Mouse (Mus musculus) frontal cortex, adult 2 months (tissue): Measurements from ENCODE around the gene Olfr288. TPM values are rescaled to one million over a fixed set of nuclear protein-coding genes. Genes with fewer than 3 reads are reported as not detected.

ENCODE experiments used
- DNase-seq, 2 experiments: peaks; one replicate each; pipeline ENCODE4 v3.0.0; 2022; ENCODE audit warnings: low spot score in 1 of 2; ENCODE audit errors: extremely low spot score in 1 of 2
- polyA plus RNA-seq: library from polyadenylated mRNA; depleted of rRNA; stranded (reverse); fragments of >200 nt; gene quantifications from 2 replicates; pipeline ENCODE4 v1.2.3, GENCODE M21; 2012

Olfr288 gene
- polyA plus RNA-seq, 1 experiment, result 0.32 TPM

GRCm38 (mm10) chr15:98167645-98168621 lies 27.4 kb downstream of the Olfr288 start:
- peak; percentile 85 to 94 for DNase-seq

- no peak for DNase-seq
Measured at GRCm38 (mm10) chr15:98166963-98167644, 28.2 kb downstream of the Olfr288 start, which contains the start of gene Ccdc184. TSS of gene Ccdc184 (plus strand) at chr15:98167158.

- DNase-seq, result no peak
Measured at GRCm38 (mm10) chr15:98165525-98165924, 29.8 kb downstream of the Olfr288 start, which contains the start of gene Asb8. TSS of gene Asb8 (minus strand) at chr15:98165625.

DNA sequence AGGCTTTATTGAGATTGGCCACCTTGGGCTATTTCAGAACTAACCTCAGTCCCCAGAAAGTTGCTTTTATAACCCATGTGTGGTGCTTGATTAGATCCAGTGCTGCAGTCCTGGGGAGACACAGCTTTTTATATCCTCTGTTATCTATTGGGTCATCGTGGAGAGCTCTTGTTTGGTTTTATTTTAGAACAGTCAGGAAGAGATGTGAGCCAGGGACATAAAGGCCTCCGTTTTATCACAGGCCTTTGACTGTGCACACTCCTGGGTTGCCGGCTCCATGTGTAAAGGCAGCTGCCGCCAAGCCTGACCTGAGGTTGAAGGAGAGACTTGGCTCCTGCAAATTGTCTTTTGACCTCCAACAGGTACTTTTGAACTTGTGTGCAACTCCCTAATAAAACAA lies 32.8 kb downstream of the Olfr288 start:
- DNase-seq, result no peak

GRCm38 (mm10) chr15:98161026-98161805 lies 34.1 kb downstream of the Olfr288 start:
- DNase-seq, result no peak

GRCm38 (mm10) chr15:98157253-98157652 lies 38.1 kb downstream of the Olfr288 start:
- DNase-seq, result no peak

DNA sequence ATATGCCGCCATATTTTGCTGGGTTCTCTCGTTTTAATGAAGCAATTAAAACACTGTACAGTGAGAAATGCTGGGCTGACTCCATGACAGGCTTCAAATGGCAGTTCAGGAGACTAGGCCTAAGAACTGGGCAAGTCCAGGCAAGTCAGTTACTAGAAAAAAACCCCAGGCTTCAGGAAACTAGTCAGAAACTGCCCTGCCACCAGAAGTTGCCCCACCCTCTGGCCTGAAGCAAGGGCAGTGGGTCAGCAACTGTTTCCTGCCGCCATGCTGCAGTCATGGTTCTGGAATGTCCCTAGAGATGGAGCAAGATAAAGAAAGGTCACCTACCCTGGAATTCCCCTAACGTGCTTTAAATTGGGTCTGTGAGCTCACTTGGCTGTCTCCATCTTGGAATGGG lies 39.4 kb downstream of the Olfr288 start:
- no peak for DNase-seq

GRCm38 (mm10) chr15:98155272-98155671 lies 40.1 kb downstream of the Olfr288 start:
- no peak for DNase-seq

DNA sequence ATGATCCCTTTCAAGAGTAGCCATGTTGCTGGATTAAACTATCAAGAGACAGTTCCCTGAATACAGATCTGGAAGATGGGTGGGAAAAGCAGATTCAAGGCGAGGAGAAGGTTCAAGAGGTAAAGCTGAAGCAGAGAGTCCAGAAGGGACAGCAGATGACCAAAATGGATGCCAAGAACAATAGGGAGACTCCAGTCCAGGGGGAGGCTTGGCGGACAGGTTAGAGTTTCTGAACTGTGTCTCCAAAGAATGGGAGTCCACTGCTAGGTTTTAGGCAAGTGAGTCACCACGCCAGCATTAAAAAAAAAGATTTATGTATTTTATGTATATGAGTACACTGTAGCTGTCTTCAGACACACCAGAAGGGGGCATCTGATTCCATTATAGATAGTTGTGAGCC lies 40.7 kb downstream of the Olfr288 start:
- no peak for DNase-seq

- DNase-seq, result no peak
Measured at GRCm38 (mm10) chr15:98154146-98154545, 41.2 kb downstream of the Olfr288 start.

DNA sequence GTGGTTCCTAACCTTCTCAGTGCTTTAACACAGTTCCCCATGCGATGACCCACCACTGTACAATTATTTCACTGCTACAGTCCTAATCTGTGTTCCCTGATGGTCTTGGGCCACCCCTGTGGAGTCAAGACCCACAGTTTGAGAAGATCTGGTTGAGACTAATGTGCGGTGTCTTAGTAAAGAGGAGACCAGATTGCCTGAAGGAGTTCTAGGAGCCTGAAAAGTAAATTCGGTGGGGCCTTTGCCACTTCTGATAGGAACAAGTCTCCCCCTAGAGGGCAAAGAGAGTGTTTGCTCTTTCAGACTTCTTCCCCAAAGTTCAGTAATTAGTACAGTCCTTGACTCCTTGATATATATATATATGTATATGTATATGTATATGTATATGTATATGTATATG lies 41.7 kb downstream of the Olfr288 start:
- DNase-seq, result peak in 1 of 2 experiments; percentile 61

DNA sequence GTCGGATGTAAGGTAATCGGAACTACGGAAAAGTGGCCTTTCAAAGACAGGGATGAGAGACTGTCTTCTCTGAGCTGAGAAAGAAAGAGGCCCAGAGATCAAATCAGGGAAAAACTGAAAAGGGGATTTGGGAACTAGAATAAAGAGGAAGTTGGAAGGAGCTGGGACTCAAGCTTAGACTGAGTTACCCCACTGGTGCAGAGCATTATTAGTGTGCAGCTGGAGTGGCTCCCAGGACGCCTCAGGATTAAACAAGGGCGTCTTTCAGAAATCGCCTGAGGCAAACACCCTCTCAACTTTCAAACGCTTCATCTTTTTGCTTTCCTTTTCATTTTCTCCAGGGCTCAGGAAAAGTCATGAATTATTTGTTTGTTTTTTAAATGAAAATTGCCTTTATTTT lies 42.4 kb downstream of the Olfr288 start:
- no peak for DNase-seq

DNA sequence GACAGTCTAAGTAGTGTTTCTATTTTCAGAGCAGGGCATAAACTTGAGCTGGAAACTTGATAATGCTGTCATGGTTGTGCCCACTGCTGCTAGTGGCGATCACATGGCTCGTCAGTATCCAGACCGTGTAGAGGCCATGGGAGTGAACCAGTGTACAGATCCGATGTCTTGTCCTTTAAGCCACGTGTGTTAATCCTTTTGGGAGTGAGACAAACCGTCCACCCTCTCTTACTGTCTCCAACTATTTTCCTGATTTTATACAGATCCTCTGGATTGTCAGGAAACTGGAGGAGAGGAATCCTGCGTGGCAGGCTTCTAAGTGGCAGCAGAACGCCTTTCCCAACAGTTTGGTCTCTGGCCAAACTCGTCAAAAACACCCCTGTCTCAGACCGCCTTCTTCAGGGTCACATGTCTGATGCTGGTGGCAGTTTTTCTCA lies 46.2 kb downstream of the Olfr288 start:
- DNase-seq, result no peak

- DNase-seq, result no peak
Measured at GRCm38 (mm10) chr15:98148356-98148755, 47.0 kb downstream of the Olfr288 start.

DNA sequence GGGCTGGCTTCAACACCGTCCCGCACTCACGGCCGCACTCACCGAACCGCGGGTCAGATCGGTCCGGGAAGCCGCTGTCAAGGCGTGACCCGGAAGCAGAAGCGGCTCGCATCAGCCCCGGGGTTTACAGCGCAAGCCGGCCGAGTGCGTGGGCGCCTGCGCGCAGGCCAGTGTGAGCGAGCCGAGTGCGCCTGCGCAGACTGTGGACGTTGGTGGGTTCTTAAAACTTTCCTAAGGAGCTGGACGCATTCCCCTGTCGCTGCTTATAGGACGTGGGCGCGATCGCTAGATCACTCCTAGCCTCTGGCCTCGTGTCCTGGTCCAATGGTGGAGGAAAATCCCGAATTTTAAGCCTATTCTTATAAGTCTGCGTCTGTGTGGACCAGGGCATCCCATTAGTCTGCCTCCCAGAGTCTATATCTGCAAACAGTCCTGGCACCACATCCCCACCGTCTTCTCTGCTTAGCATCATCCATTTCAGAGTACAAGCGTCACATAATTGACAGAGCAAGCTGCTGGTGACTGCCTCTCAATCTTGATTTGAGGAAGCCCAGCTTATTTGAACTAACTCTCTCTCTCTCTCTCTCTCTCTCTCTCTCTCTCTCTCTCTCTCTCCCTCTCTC lies 49.7 kb downstream of the Olfr288 start:
- DNase-seq, result peak; percentile 89 to 96

DNA sequence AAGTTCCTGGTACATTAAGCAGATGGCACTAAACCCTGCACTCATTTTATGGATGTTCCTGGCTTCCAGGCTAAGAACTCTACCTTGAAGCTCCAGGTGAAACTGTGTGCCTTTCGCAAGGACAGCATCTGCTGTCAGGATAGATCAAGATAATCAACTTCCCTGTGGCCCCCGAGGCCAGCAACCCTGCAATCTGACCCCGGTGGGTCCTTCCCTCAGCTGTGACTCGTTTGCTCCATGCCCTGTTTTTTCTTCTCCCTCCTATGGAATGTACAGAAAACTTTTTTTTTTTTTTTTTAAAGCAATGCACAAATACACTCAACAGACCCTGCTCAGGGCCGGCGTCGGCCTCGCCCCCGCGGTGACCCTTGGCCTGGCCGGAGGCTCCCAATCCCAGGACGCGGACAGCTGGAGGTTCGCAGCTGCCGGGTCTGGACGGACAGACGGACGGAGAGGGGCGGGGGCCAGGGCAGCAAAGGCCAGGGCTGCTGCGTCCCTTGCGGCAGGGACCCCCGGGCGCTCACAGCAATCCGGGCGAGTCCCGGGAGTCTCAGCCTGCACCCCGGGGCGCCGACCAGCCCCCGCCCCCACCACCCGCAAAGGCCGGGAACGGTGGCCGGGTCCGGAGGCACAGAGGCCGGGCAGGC lies 50.4 kb downstream of the Olfr288 start:
- no peak for DNase-seq

- no peak for DNase-seq
Measured at GRCm38 (mm10) chr15:98142515-98142914, 52.8 kb downstream of the Olfr288 start.

DNA sequence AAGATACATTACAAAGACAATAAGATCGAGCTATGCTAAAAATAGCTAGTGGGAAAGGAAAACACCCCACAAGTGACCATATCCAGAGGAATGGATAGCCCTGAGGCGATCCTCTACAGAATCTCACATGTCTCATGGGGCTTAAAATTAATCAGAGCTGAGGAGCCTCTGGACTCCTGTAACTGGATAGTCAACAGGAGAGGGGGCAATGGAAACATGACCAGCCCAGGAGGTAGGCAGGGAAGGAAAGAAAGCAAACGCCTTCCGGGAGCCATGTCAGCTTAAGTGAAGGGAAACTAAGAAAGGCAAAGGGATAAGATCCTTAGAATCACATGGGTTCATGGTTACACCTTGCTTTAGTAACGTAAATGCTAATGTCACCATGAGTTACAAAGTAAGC lies 54.5 kb downstream of the Olfr288 start:
- DNase-seq, result no peak

DNA sequence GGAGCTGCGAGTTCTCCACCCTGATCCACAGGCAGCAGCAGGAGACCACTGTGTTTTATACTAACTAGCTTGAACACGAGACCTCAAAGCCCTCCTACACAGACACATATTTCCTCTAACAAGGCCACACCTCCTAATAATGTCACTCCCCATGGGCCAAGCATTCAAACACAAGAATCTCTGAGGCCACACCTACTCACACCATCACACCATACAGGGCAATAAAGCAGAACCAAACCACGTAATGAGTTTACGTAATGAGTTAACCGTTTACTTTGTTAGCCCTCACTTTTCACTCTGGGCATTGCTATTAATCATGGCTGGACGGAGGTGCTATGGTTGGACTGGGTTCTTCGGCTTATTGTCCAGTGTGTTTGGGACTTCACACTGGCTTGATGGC lies 55.6 kb downstream of the Olfr288 start:
- no peak for DNase-seq

- DNase-seq, result no peak
Measured at GRCm38 (mm10) chr15:98136871-98137270, 58.5 kb downstream of the Olfr288 start.
